Comparison of ENCODE assay signal across 10 mouse cellular contexts in the genomic region with DNA sequence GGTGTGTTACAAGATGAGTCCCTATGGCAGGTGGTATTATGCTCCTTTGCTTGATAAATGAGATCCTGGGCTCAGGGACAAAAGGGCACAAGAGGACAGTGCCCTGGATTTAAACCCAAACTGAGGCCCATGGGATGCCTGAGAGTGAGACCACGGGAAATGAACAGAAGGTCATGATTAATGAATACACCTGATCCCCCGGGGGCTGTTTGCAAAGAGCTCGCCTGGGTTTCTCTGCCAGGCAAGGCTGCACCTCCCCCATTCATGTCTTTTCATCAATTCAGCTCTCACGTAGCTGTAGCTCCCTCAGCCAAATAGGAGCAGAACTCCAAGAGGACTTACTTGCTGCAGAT.
DNase-seq lines count a peak whose midpoint lies in the region; ATAC-seq and TF ChIP-seq lines count a peak whose summit lies in the region.
"Had no signal": no experiment of that assay in that cellular context is flagged by ENCODE, and none has a peak within 500 bp of the region (broad histone marks: within the 10 kb centered on the region; RNA-seq: fewer than 3 reads in every experiment).

No protein-coding gene starts in this region.

- no peak for TF ChIP-seq EP300 in heart, adult 2 months (IDR thresholded peaks at IDR 0.05; ENCODE audit: insufficient read depth, low read depth, low read length)

- H3K27me3 ChIP-seq in cerebellum, adult 2 months (ENCODE audit: control insufficient read depth, insufficient read depth, low read length), result no peaks in the 10 kb centered on the region
- peaks cover 17% of the 10 kb centered on the region; the same call in 1 of the 2 replicates for H3K27me3 ChIP-seq in embryonic facial prominence, embryonic 10.5 days (replicated peaks; ENCODE audit: low read depth, poor library complexity, severe bottlenecking)
- no peaks in the 10 kb centered on the region for H3K27me3 ChIP-seq in hindbrain, embryonic 13.5 days
- no peaks in the 10 kb centered on the region for H3K27me3 ChIP-seq in midbrain, postnatal 0 days (ENCODE audit: insufficient read depth, low read length)
- H3K27me3 ChIP-seq in heart, adult 2 months (ENCODE audit: control insufficient read depth, insufficient read depth, low read length), result no peaks in the 10 kb centered on the region
- H3K27me3 ChIP-seq: limb, embryonic 13.5 days had no signal

- peaks cover 23% of the 10 kb centered on the region for H3K4me1 ChIP-seq in cerebellum, adult 2 months (ENCODE audit: control insufficient read depth, insufficient read depth, low read length)
- peaks cover 56% of the 10 kb centered on the region for H3K4me1 ChIP-seq in embryonic facial prominence, embryonic 10.5 days
- H3K4me1 ChIP-seq in hindbrain, embryonic 13.5 days (replicated peaks), result peaks cover 56% of the 10 kb centered on the region
- H3K4me1 ChIP-seq in midbrain, postnatal 0 days (ENCODE audit: insufficient read depth, low read length), result peaks cover 24% of the 10 kb centered on the region
- peaks cover 8% of the 10 kb centered on the region; the same call in 1 of the 2 replicates for H3K4me1 ChIP-seq in heart, adult 2 months (ENCODE audit: control insufficient read depth, insufficient read depth, low read length)

- no peaks in the 10 kb centered on the region for H3K79me2 ChIP-seq in heart, adult 2 months (replicated peaks; ENCODE audit: control insufficient read depth, insufficient read depth, low read length)

- peak; percentile 23 for ATAC-seq in hindbrain, embryonic 13.5 days (ENCODE audit: low FRiP score)
- no peak for ATAC-seq in midbrain, postnatal 0 days (ENCODE audit: low FRiP score)

- 57% methylated on average over 4 of the region's 4 CpGs for WGBS in cerebellum, adult 2 months
- WGBS in embryonic facial prominence, embryonic 10.5 days, result 16% methylated on average over 4 of the region's 4 CpGs
- 9% methylated on average over 4 of the region's 4 CpGs for WGBS in hindbrain, embryonic 13.5 days
- 26% methylated on average over 4 of the region's 4 CpGs for WGBS in midbrain, postnatal 0 days
- 79% methylated on average over 4 of the region's 4 CpGs for WGBS in heart, adult 2 months

- no peak overlapping the region for H3K4me3 ChIP-seq in cerebellum, adult 2 months (replicated peaks; ENCODE audit: insufficient read depth, low read depth, low read length)
- no peak overlapping the region for H3K4me3 ChIP-seq in embryonic facial prominence, embryonic 10.5 days
- H3K4me3 ChIP-seq in hindbrain, embryonic 13.5 days, result no peak overlapping the region
- H3K4me3 ChIP-seq in midbrain, postnatal 0 days (ENCODE audit: low read depth, low read length), result no peak overlapping the region
- H3K4me3 ChIP-seq in heart, adult 2 months, result no peak overlapping the region
- H3K4me3 ChIP-seq: limb, embryonic 13.5 days had no signal

- no peaks in the 10 kb centered on the region for H3K36me3 ChIP-seq in embryonic facial prominence, embryonic 10.5 days (replicated peaks)
- H3K36me3 ChIP-seq in hindbrain, embryonic 13.5 days, result no peaks in the 10 kb centered on the region
- no peaks in the 10 kb centered on the region for H3K36me3 ChIP-seq in midbrain, postnatal 0 days (ENCODE audit: insufficient read depth, low read length)
- H3K36me3 ChIP-seq in heart, adult 2 months (ENCODE audit: control insufficient read depth, insufficient read depth, low read length), result no peaks in the 10 kb centered on the region
- H3K36me3 ChIP-seq: limb, embryonic 13.5 days had no signal

- H3K9ac ChIP-seq in hindbrain, embryonic 13.5 days, result peak overlapping the region; percentile 56; the same call in 1 of the 2 replicates
- H3K9ac ChIP-seq in midbrain, postnatal 0 days (replicated peaks; ENCODE audit: low read length, poor library complexity, severe bottlenecking), result peak overlapping the region; percentile 42; the same call in 1 of the 2 replicates
- H3K9ac ChIP-seq in heart, adult 2 months (ENCODE audit: low read depth, low read length), result no peak overlapping the region
- H3K9ac ChIP-seq: limb, embryonic 13.5 days had no signal

- peak overlapping the region; percentile 13; the same call in 1 of the 2 replicates for H3K4me2 ChIP-seq in hindbrain, embryonic 13.5 days
- no peak overlapping the region for H3K4me2 ChIP-seq in midbrain, postnatal 0 days (ENCODE audit: low read depth, low read length, poor library complexity, severe bottlenecking)
- H3K4me2 ChIP-seq: limb, embryonic 13.5 days had no signal

- intact Hi-C loops in heart, adult 2 months (cut with DNase I), result no loop called here

- no peaks in the 10 kb centered on the region for H3K9me3 ChIP-seq in embryonic facial prominence, embryonic 10.5 days
- no peaks in the 10 kb centered on the region for H3K9me3 ChIP-seq in hindbrain, embryonic 13.5 days
- H3K9me3 ChIP-seq in midbrain, postnatal 0 days (ENCODE audit: low read length), result no peaks in the 10 kb centered on the region
- H3K9me3 ChIP-seq: limb, embryonic 13.5 days had no signal

- TF ChIP-seq CTCF in cerebellum, adult 2 months (IDR thresholded peaks at IDR 0.05; ENCODE audit: borderline replicate concordance, insufficient read depth, low read depth, low read length), result no peak
- TF ChIP-seq CTCF in midbrain, postnatal 0 days (IDR thresholded peaks at IDR 0.05), result no peak
- TF ChIP-seq CTCF in heart, adult 2 months (IDR thresholded peaks at IDR 0.05), result no peak

- peak; percentile 18 to 29 for DNase-seq in cerebellum, adult 2 months
- no peak for DNase-seq in cerebellum, adult 8-10 months
- DNase-seq in embryonic facial prominence, embryonic 10.5 days (ENCODE audit: low spot score), result no peak
- peak; percentile 60 for DNase-seq in midbrain, postnatal 0 days (ENCODE audit: low spot score)
- DNase-seq in gastrocnemius, adult 8-10 months (ENCODE audit: low spot score in 2 of 2), result no peak
- no peak for DNase-seq in heart, adult 2 months
- DNase-seq in urinary bladder, postnatal 4 days (ENCODE audit: low spot score in 2 of 2), result no peak
- DNase-seq: kidney, postnatal 4 days had no signal

- H3K27ac ChIP-seq in cerebellum, adult 2 months (ENCODE audit: insufficient read depth, low read length), result no peak overlapping the region
- peak overlapping the region; percentile 75; the same call in 1 of the 2 replicates for H3K27ac ChIP-seq in embryonic facial prominence, embryonic 10.5 days (replicated peaks)
- H3K27ac ChIP-seq in hindbrain, embryonic 13.5 days, result peak overlapping the region; percentile 96
- peak overlapping the region; percentile 55 for H3K27ac ChIP-seq in midbrain, postnatal 0 days (ENCODE audit: low read depth, low read length)
- H3K27ac ChIP-seq in heart, adult 2 months, result no peak overlapping the region

- TF ChIP-seq POLR2A in cerebellum, adult 2 months (IDR thresholded peaks at IDR 0.05; ENCODE audit: borderline replicate concordance, insufficient read depth, low read length), result no peak
- TF ChIP-seq POLR2A in heart, adult 2 months (IDR thresholded peaks at IDR 0.05; ENCODE audit: insufficient read depth, low read depth, low read length), result no peak

Comparison
In these comparisons a context has a peak if more than half of its experiments do, and no peak if none do; other contexts are left out.
1. DNase-seq: peak in cerebellum, adult 2 months (2 of 2) and midbrain, postnatal 0 days (single experiment); none in cerebellum, adult 8-10 months (single experiment), embryonic facial prominence, embryonic 10.5 days (single experiment), gastrocnemius, adult 8-10 months (0 of 2), heart, adult 2 months (0 of 2) and urinary bladder, postnatal 4 days (0 of 2).
2. H3K27ac ChIP-seq: peak in embryonic facial prominence, embryonic 10.5 days (single experiment), hindbrain, embryonic 13.5 days (single experiment) and midbrain, postnatal 0 days (single experiment); none in cerebellum, adult 2 months (single experiment) and heart, adult 2 months (single experiment).